In genomic region chr8:28559881-28560280, GRCm38 (mm10) we compare ENCODE assay signal across 12 mouse cellular contexts.
DNase-seq lines count a peak whose midpoint lies in the region; ATAC-seq lines count a peak whose summit lies in the region.
"Had no signal": no experiment of that assay in that cellular context is flagged by ENCODE, and none has a peak within 500 bp of the region (broad histone marks: within the 10 kb centered on the region; RNA-seq: fewer than 3 reads in every experiment).

No protein-coding gene starts in this region.

- no peak overlapping the region for H3K9ac ChIP-seq in kidney, embryonic 15.5 days
- H3K9ac ChIP-seq in forebrain, embryonic 15.5 days (replicated peaks): no peak overlapping the region

- no peak for DNase-seq in frontal cortex, postnatal 10 days (ENCODE audit: low spot score in 2 of 2)
- DNase-seq in kidney, adult 18-20 months: no peak
- peak; percentile 14 for DNase-seq in ES-CJ7 (ENCODE audit: low read depth, low spot score)
- DNase-seq in forelimb bud, embryonic 11.5 days (ENCODE audit: low read depth, low spot score): peak; percentile 25
- no peak for DNase-seq in cerebellum, postnatal 14 days
- DNase-seq: B cell, adult 2 months; retina, postnatal 1 day had no signal

- peak overlapping the region; percentile 26 for H3K4me2 ChIP-seq in kidney, embryonic 15.5 days
- H3K4me2 ChIP-seq in forebrain, embryonic 15.5 days (replicated peaks): no peak overlapping the region

- WGBS in kidney, embryonic 15.5 days: 24% methylated on average over 9 of the region's 9 CpGs
- 81% methylated on average over 9 of the region's 9 CpGs for WGBS in forebrain, embryonic 15.5 days

- no peak overlapping the region for H3K27ac ChIP-seq in kidney, embryonic 15.5 days
- H3K27ac ChIP-seq in forebrain, embryonic 15.5 days (replicated peaks): no peak overlapping the region

- no peaks in the 10 kb centered on the region for H3K36me3 ChIP-seq in kidney, embryonic 15.5 days
- no peaks in the 10 kb centered on the region for H3K36me3 ChIP-seq in forebrain, embryonic 15.5 days

- no peaks in the 10 kb centered on the region for H3K9me3 ChIP-seq in kidney, embryonic 15.5 days (replicated peaks)
- H3K9me3 ChIP-seq in forebrain, embryonic 15.5 days: no peaks in the 10 kb centered on the region

- ATAC-seq in frontal cortex, adult (ENCODE audit: low TSS enrichment): peak; percentile 91
- peak; percentile 77 for ATAC-seq in kidney, embryonic 15.5 days (replicated peaks; ENCODE audit: low FRiP score)
- ATAC-seq in forebrain, embryonic 15.5 days (replicated peaks): no peak
- ATAC-seq: hindbrain, embryonic 16.5 days; lung, postnatal 0 days had no signal

- H3K27me3 ChIP-seq in kidney, embryonic 15.5 days: no peaks in the 10 kb centered on the region
- no peaks in the 10 kb centered on the region for H3K27me3 ChIP-seq in forebrain, embryonic 15.5 days

- H3K4me1 ChIP-seq in kidney, embryonic 15.5 days: no peaks in the 10 kb centered on the region
- no peaks in the 10 kb centered on the region for H3K4me1 ChIP-seq in forebrain, embryonic 15.5 days

- H3K4me3 ChIP-seq in kidney, embryonic 15.5 days (replicated peaks): peak overlapping the region; percentile 5; the same call in 1 of the 2 replicates
- no peak overlapping the region for H3K4me3 ChIP-seq in forebrain, embryonic 15.5 days

Comparison
In these comparisons a context has a peak if more than half of its experiments do, and no peak if none do; other contexts are left out.
1. DNase-seq: peak in ES-CJ7 (single experiment) and forelimb bud, embryonic 11.5 days (single experiment); none in frontal cortex, postnatal 10 days (0 of 2), kidney, adult 18-20 months (single experiment) and cerebellum, postnatal 14 days (0 of 2).